Mouse (Mus musculus) C2C12 (cell line): ENCODE results near the gene Tep1. TPM values are rescaled to one million over a fixed set of nuclear protein-coding genes. Genes with fewer than 3 reads are reported as not detected.
"Not testable (repeated sequence)": the region's sequence is repeated elsewhere in the genome, so short reads cannot be mapped to it uniquely, and the experiment has no call there.

ENCODE experiments used
- H3K27me3 ChIP-seq: one replicate; pipeline ENCODE4 v1.6.1; 2011; ENCODE audit not compliant: control insufficient read depth, insufficient read depth, insufficient read length
- H3K36me3 ChIP-seq: one replicate; pipeline ENCODE4 v1.6.1; 2011; ENCODE audit not compliant: control insufficient read depth, insufficient read depth
- H3K4me3 ChIP-seq: one replicate; pipeline ENCODE4 v1.5.1; 2011; ENCODE audit warnings: mild to moderate bottlenecking, control low read depth; ENCODE audit not compliant: poor library complexity, insufficient read depth, severe bottlenecking
- H3K79me2 ChIP-seq: one replicate; pipeline ENCODE4 v1.6.1; 2011; ENCODE audit not compliant: control insufficient read depth, insufficient read depth
- H3K79me3 ChIP-seq: one replicate; pipeline ENCODE4 v1.6.1; 2011; ENCODE audit warnings: low read depth, control low read depth
- H3ac ChIP-seq: one replicate; pipeline ENCODE3; 2011; ENCODE audit warnings: low read depth; ENCODE audit not compliant: control insufficient read depth, insufficient read length
- CEBPB ChIP-seq: IDR thresholded peaks from one replicate; pipeline ENCODE4 v1.6.1; 2011; ENCODE audit warnings: low read depth, mild to moderate bottlenecking, control low read depth, moderate library complexity
- CTCF ChIP-seq: IDR thresholded peaks from one replicate; pipeline ENCODE4 v1.5.1; 2011; ENCODE audit not compliant: control insufficient read depth, insufficient read depth, insufficient read length
- FOSL1 ChIP-seq: IDR thresholded peaks from one replicate; pipeline ENCODE4 v1.8.0; 2011; ENCODE audit warnings: mild to moderate bottlenecking, low read length; ENCODE audit not compliant: poor library complexity, insufficient read depth, severe bottlenecking
- MAX ChIP-seq: IDR thresholded peaks from one replicate; pipeline ENCODE4 v1.6.1; 2011; ENCODE audit warnings: mild to moderate bottlenecking, control low read depth
- MYOD1 ChIP-seq: IDR thresholded peaks from one replicate; pipeline ENCODE4 v1.6.1; 2011; ENCODE audit warnings: low read depth; ENCODE audit not compliant: control insufficient read depth, insufficient read length
- MYOG ChIP-seq: IDR thresholded peaks from one replicate; pipeline ENCODE4 v1.6.1; 2011; ENCODE audit not compliant: control insufficient read depth, insufficient read length; ENCODE audit errors: extremely low read depth
- USF1 ChIP-seq: IDR thresholded peaks from one replicate; pipeline ENCODE4 v1.6.1; 2011; ENCODE audit warnings: low read depth, mild to moderate bottlenecking, control low read depth, moderate library complexity
- long read RNA-seq, 2 experiments: library from polyadenylated mRNA; unstranded; transcript quantifications; one replicate each; pipeline ENCODE4 v2.0.0; 2019 to 2020
- polyA plus RNA-seq: library from polyadenylated mRNA; unstranded; fragments of >200 nt; fragmentation: generic; extraction: Trizol; gene quantifications from one replicate; pipeline ENCODE4 v1.2.1, GENCODE M21; 2012; ENCODE audit warnings: missing spikeins

The Tep1 gene
- 9.9 TPM for polyA plus RNA-seq
- long read RNA-seq, experiment 1, partial matches to known transcripts, result 4 of 4 reads
- long read RNA-seq, experiment 1, other reads (novel, unspliced or antisense), result 0 of 4 reads
- long read RNA-seq, experiment 2, partial matches to known transcripts, result 2 of 2 reads
- long read RNA-seq, experiment 2, other reads (novel, unspliced or antisense), result 0 of 2 reads

- TF ChIP-seq CTCF (no peak), MYOD1 (no peak), MYOG (no peak), MAX (peak; percentile 10), CEBPB (no peak), FOSL1 (no peak), USF1 (no peak)
- no peaks in the 10 kb centered on the region for H3K79me3 ChIP-seq
- H3K4me3 ChIP-seq, result peak within 1 kb of the TSS; percentile 46
- H3K79me2 ChIP-seq, result peaks cover 12% of the 10 kb centered on the region
- H3ac ChIP-seq, result peak within 1 kb of the TSS; percentile 74
- H3K36me3 ChIP-seq, result peaks cover 24% of the 10 kb centered on the region
- H3K27me3 ChIP-seq, result no peaks in the 10 kb centered on the region
Observed at GRCm38 (mm10) chr14:50869889-50870804, at the start of gene Tep1. Tep1 (minus strand) TSS chr14:50870560.

GRCm38 (mm10) chr14:50911356-50911755, 41.0 kb upstream of the Tep1 start:
- H3K36me3 ChIP-seq, result peaks cover 9% of the 10 kb centered on the region

GRCm38 (mm10) chr14:50908126-50908525, 37.8 kb upstream of the Tep1 start:
- H3K36me3 ChIP-seq, result no peaks in the 10 kb centered on the region
- H3K27me3 ChIP-seq, result no peaks in the 10 kb centered on the region
- TF ChIP-seq MYOD1, result no peak
- TF ChIP-seq USF1, result no peak
- no peak for TF ChIP-seq MYOG
- no peak for TF ChIP-seq CTCF
- no peak for TF ChIP-seq FOSL1
- no peak for TF ChIP-seq CEBPB
- TF ChIP-seq MAX, result no peak

More at GRCm38 (mm10) chr14:50911356-50911755, 41.0 kb upstream of the Tep1 start:
- Histone ChIP-seq H3K79me2 (no peaks in the 10 kb centered on the region), H3K4me3 (no peak overlapping the region), H3ac (no peak overlapping the region), H3K79me3 (no peaks in the 10 kb centered on the region), H3K27me3 (no peaks in the 10 kb centered on the region)
- no peak for TF ChIP-seq CEBPB
- no peak for TF ChIP-seq MYOG
- TF ChIP-seq MAX, result no peak
- no peak for TF ChIP-seq CTCF
- no peak for TF ChIP-seq FOSL1
- no peak for TF ChIP-seq MYOD1
- no peak for TF ChIP-seq USF1

GRCm38 (mm10) chr14:50905327-50905726, 35.0 kb upstream of the Tep1 start:
- not testable (repeated sequence) for H3K36me3 ChIP-seq, H3K79me3 ChIP-seq, H3K79me2 ChIP-seq, H3K27me3 ChIP-seq, H3ac ChIP-seq, H3K4me3 ChIP-seq

More at GRCm38 (mm10) chr14:50908126-50908525, 37.8 kb upstream of the Tep1 start:
- Histone ChIP-seq H3ac (no peak overlapping the region), H3K79me3 (no peaks in the 10 kb centered on the region), H3K79me2 (no peaks in the 10 kb centered on the region), H3K4me3 (no peak overlapping the region)

GRCm38 (mm10) chr14:50904828-50905129, 34.4 kb upstream of the Tep1 start:
- Histone ChIP-seq H3K4me3 (no peak overlapping the region), H3K79me3 (no peaks in the 10 kb centered on the region), H3K79me2 (no peaks in the 10 kb centered on the region), H3K27me3 (no peaks in the 10 kb centered on the region), H3ac (no peak overlapping the region), H3K36me3 (no peaks in the 10 kb centered on the region)
- TF ChIP-seq USF1 (no peak), MYOG (no peak), CEBPB (no peak), FOSL1 (no peak), CTCF (no peak), MYOD1 (no peak), MAX (no peak)

- H3K4me3 ChIP-seq, result no peak overlapping the region
- H3K79me3 ChIP-seq, result no peaks in the 10 kb centered on the region
- no peaks in the 10 kb centered on the region for H3K36me3 ChIP-seq
- H3ac ChIP-seq, result no peak overlapping the region
- H3K79me2 ChIP-seq, result no peaks in the 10 kb centered on the region
- TF ChIP-seq CTCF (no peak), FOSL1 (no peak), MYOG (no peak), USF1 (no peak), CEBPB (no peak), MAX (no peak)
- no peaks in the 10 kb centered on the region for H3K27me3 ChIP-seq
Observed at GRCm38 (mm10) chr14:50903973-50904827, 33.8 kb upstream of the Tep1 start.

GRCm38 (mm10) chr14:50897992-50898391, 27.6 kb upstream of the Tep1 start:
- H3K4me3 ChIP-seq, H3K79me3 ChIP-seq, H3ac ChIP-seq, H3K36me3 ChIP-seq, H3K79me2 ChIP-seq, H3K27me3 ChIP-seq: not testable (repeated sequence)
